Mouse (Mus musculus) neural tube, embryonic 11.5 days (tissue): ENCODE measurements around the gene Otud7a. TPM values are rescaled to one million over a fixed set of nuclear protein-coding genes. Genes with fewer than 3 reads are reported as not detected.

Experiments
- ATAC-seq: fragments of 200-750 bp; cut with Nextera tagmentation; 2 replicates; pipeline ENCODE4 v1.8.0; 2017; ENCODE audit warnings: moderate number of reproducible peaks, mild to moderate bottlenecking, moderate TSS enrichment, moderate library complexity; ENCODE audit not compliant: insufficient read depth, low FRiP score, low TSS enrichment
- DNase-seq: peaks from one replicate; pipeline ENCODE4 v3.0.0-alpha.2; 2015; ENCODE audit warnings: low spot score
- H3K27ac ChIP-seq: fragments of 300-500 bp; sonication (generic); 2 replicates; pipeline ENCODE4 v1.5.1; 2014; ENCODE audit warnings: low read depth, mild to moderate bottlenecking, low read length
- H3K27me3 ChIP-seq: fragments of 300-500 bp; sonication (generic); 2 replicates; pipeline ENCODE4 v1.6.1; 2014; ENCODE audit warnings: mild to moderate bottlenecking, low read length, mixed read lengths; ENCODE audit not compliant: control insufficient read depth, insufficient read depth
- H3K36me3 ChIP-seq: fragments of 300-500 bp; sonication (generic); 2 replicates; pipeline ENCODE4 v1.6.1; 2014; ENCODE audit warnings: mild to moderate bottlenecking, low read length, moderate library complexity, mixed read lengths; ENCODE audit not compliant: control insufficient read depth, insufficient read depth
- H3K4me1 ChIP-seq: fragments of 300-500 bp; sonication (generic); 2 replicates; pipeline ENCODE4 v1.6.1; 2014; ENCODE audit warnings: low read length, mixed read lengths; ENCODE audit not compliant: control insufficient read depth, insufficient read depth
- H3K4me2 ChIP-seq: fragments of 300-500 bp; sonication (generic); 2 replicates; pipeline ENCODE4 v1.6.1; 2014; ENCODE audit warnings: low read depth, mild to moderate bottlenecking, moderate library complexity
- H3K4me3 ChIP-seq: fragments of 300-500 bp; sonication (generic); 2 replicates; pipeline ENCODE4 v1.5.1; 2014; ENCODE audit warnings: low read depth, low read length
- H3K9ac ChIP-seq: fragments of 300-500 bp; sonication (generic); 2 replicates; pipeline ENCODE4 v1.6.1; 2014; ENCODE audit warnings: mild to moderate bottlenecking, low read length
- H3K9me3 ChIP-seq: fragments of 300-500 bp; sonication (generic); 2 replicates; pipeline ENCODE4 v1.6.1; 2016; ENCODE audit warnings: low read length; ENCODE audit not compliant: control insufficient read depth
- WGBS: fragments of 180-500 bp; shearing (Covaris S2); extraction: QIAGEN DNeasy Blood & Tissue Kit; methylation state at CpG from one replicate; pipeline ENCODE4 v1.1.7; 2014; 5-methylcytosine and 5-hydroxymethylcytosine counted together
- polyA plus RNA-seq: library from polyadenylated mRNA; unstranded; fragments of >200 nt; fragmentation: Nextera tagmentation; extraction: Ambion mirVana; gene quantifications from 2 replicates; pipeline ENCODE4 v1.2.1, GENCODE M21; 2014

Otud7a gene
- polyA plus RNA-seq, 1 experiment from 2014 or later, result 3.2 TPM

DNA sequence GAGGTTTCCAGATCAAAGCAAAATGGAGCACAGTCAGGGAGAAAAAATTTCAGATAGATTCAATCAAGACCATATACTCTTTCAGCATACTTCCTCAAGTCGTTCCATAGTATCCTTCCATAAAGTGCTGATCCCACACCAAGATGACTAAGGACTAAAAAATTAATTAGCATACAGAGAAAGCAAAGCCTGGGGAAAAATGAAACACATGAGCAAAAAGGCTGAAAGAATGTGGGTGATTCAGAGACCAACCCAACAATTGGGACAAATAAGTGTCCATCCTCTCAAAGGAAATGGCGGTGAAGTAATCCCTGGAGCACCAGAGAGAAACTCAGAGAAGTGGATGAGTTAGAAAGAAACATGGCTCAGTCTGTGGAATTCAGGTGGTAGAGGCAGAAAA lies 38.5 kb downstream of the Otud7a start:
- Histone ChIP-seq H3K9me3 (no peaks in the 10 kb centered on the region), H3K4me1 (no peaks in the 10 kb centered on the region), H3K4me3 (no peak overlapping the region), H3K27me3 (no peaks in the 10 kb centered on the region), H3K36me3 (no peaks in the 10 kb centered on the region), H3K4me2 (no peak overlapping the region), H3K27ac (no peak overlapping the region), H3K9ac (no peak overlapping the region)
- ATAC-seq, result no peak
- 88% methylated on average over 2 of the region's 2 CpGs for WGBS
- no peak for DNase-seq

DNA sequence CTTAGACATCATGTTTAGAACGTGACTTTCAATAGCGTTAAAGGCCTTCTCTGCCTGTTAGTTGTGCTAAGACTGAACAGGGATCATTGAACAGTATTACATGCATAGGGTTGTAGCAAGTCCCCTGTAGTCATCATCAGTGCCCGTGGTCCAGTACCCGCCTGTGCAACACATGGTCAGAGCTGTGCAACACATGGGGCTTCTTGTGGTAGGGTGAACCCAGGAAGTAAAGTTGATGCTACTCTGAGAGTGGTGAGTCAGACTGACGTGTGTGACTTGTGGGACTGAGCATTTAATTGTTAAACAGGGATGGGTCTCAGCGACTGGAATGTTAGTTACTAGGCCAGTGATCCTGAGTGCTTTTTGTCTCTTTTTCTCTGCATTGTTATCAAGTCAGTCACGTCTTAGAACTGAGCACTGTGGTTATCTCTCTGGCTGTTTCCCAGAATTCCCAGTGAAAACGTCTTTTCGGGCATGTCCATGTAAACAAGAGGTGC lies 52.5 kb downstream of the Otud7a start:
- no peak overlapping the region for H3K27ac ChIP-seq
- DNase-seq, result no peak
- no peak overlapping the region for H3K4me2 ChIP-seq
- no peaks in the 10 kb centered on the region for H3K36me3 ChIP-seq
- no peaks in the 10 kb centered on the region for H3K27me3 ChIP-seq
- no peak for ATAC-seq
- H3K4me1 ChIP-seq, result no peaks in the 10 kb centered on the region
- WGBS, result 85% methylated on average over 9 of the region's 9 CpGs
- H3K4me3 ChIP-seq, result no peak overlapping the region
- no peak overlapping the region for H3K9ac ChIP-seq
- no peaks in the 10 kb centered on the region for H3K9me3 ChIP-seq

DNA sequence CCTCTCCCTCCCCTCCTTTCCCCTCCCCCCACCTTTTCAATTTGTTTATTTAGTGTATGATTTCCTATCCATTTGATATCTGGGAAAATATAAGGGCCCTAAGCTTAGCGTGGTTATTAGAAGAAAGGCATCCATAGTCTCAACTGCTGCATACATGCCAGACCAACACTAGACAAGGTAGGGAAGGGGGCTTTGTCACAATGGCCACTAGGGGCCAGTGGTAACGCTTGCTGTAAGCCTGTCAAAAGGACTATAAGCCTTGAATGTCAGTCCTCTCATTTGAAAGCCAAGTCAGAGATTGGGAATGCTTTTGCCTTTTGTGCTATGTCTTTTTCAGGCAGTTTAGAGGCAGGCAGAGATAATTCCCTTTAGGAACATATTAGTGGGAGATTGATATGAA lies 59.7 kb downstream of the Otud7a start:
- no peak overlapping the region for H3K27ac ChIP-seq
- DNase-seq (peak; percentile 26), ATAC-seq (no peak)
- H3K9ac ChIP-seq, result no peak overlapping the region
- H3K4me2 ChIP-seq, result no peak overlapping the region
- H3K36me3 ChIP-seq, result no peaks in the 10 kb centered on the region
- H3K9me3 ChIP-seq, result no peaks in the 10 kb centered on the region
- H3K4me3 ChIP-seq, result no peak overlapping the region
- H3K27me3 ChIP-seq, result no peaks in the 10 kb centered on the region
- H3K4me1 ChIP-seq, result no peaks in the 10 kb centered on the region
- 32% methylated on average over 2 of the region's 2 CpGs for WGBS

DNA sequence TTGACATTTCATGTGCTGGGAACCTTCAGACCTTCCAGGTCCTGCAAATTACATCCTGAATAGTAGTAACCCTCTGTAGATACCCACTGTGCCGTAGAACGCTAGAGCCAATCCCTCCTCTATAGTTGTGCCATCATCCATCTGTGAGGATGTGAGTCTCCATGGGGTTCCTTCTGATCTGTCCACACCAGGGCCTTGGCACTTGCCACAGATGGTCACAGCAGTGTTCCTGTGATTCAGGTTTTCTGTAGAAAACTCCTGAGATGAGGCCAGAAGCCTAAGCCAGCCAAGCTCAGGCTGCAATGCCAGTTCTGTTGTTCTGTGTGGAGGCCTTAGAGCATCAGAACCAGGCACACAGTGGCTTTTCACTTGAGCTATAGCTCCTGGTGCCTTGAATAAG lies 63.5 kb downstream of the Otud7a start:
- Histone ChIP-seq H3K27ac (no peak overlapping the region), H3K36me3 (no peaks in the 10 kb centered on the region), H3K9me3 (no peaks in the 10 kb centered on the region), H3K4me1 (no peaks in the 10 kb centered on the region), H3K27me3 (no peaks in the 10 kb centered on the region), H3K4me2 (no peak overlapping the region), H3K9ac (no peak overlapping the region), H3K4me3 (no peak overlapping the region)
- WGBS, result 95% methylated on average over 2 of the region's 2 CpGs
- DNase-seq (no peak), ATAC-seq (no peak)

DNA sequence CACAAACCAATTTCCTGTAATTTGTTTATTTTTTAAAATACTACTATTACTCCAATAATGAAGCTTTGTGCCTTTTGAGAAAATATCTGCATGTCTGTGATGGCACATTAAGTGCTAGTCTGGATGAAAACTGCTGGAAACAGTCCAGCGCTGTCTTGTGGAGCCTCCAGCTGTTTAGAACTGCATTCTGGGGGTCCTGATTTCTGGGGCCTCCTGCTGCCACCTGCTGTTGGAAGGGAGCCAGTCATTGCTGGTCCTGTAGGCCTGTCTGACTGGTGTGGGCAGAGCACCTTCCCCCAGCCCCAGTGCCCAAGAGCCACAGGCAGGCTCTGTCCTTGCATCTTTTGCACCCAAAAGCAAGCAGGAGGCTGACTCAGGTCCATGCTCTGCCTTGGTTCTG lies 65.3 kb downstream of the Otud7a start:
- DNase-seq, result peak; percentile 12
- 0 out of 2 replicates have a peak, but pooled peaks have one; percentile 31 for ATAC-seq
- Histone ChIP-seq H3K9ac (no peak overlapping the region), H3K4me3 (no peak overlapping the region), H3K27ac (no peak overlapping the region), H3K36me3 (no peaks in the 10 kb centered on the region), H3K9me3 (no peaks in the 10 kb centered on the region), H3K4me2 (no peak overlapping the region), H3K4me1 (no peaks in the 10 kb centered on the region), H3K27me3 (no peaks in the 10 kb centered on the region)
- 78% methylated on average over 1 of the region's 1 CpGs for WGBS

DNA sequence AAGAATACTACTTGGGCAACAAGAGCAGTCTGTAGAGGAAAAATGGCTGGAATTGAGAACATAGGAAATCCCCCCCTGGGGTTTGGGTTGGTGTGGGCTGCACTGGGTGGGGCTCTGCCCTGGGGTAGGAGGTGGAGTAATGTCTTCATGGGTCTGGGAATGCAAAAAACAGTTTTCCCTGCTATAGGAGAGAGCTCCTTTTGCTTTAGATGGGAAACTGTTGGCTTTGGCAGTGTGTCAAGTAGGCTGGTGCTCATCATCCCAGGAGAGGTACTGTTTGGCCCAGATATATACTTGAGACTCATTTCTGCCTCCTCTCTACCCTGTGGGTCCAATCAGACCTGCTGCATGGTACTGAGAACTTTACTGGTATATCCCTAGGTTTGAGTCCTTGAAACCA lies 66.9 kb downstream of the Otud7a start:
- H3K9me3 ChIP-seq, result no peaks in the 10 kb centered on the region
- no peak overlapping the region for H3K27ac ChIP-seq
- H3K36me3 ChIP-seq, result no peaks in the 10 kb centered on the region
- no peak for DNase-seq
- H3K4me1 ChIP-seq, result no peaks in the 10 kb centered on the region
- H3K4me2 ChIP-seq, result no peak overlapping the region
- no peaks in the 10 kb centered on the region for H3K27me3 ChIP-seq
- no peak for ATAC-seq
- no peak overlapping the region for H3K4me3 ChIP-seq
- H3K9ac ChIP-seq, result no peak overlapping the region

DNA sequence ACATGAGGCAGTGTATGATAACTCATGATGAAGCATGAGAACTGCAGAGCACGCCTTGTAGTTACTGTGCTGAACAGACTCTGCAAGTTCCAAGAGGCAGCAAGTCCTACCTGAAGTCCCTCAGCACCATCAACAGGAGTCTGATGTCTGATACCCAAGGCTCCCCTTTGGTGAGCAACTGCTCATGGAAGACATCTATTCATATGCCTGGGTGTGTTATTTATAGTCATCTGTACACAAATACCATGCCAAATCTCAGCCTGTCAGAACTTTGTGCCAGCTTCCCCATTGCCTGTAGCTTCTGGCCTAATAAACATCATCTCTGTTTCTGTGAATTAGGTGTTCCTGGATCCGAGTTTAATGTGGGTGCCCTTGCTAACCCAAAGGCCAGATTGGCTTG lies 68.0 kb downstream of the Otud7a start:
- DNase-seq (no peak), ATAC-seq (no peak)
- Histone ChIP-seq H3K27ac (no peak overlapping the region), H3K4me2 (no peak overlapping the region), H3K9ac (no peak overlapping the region), H3K36me3 (no peaks in the 10 kb centered on the region), H3K4me1 (no peaks in the 10 kb centered on the region), H3K27me3 (no peaks in the 10 kb centered on the region), H3K4me3 (no peak overlapping the region), H3K9me3 (no peaks in the 10 kb centered on the region)
- WGBS, result 75% methylated on average over 2 of the region's 2 CpGs

DNA sequence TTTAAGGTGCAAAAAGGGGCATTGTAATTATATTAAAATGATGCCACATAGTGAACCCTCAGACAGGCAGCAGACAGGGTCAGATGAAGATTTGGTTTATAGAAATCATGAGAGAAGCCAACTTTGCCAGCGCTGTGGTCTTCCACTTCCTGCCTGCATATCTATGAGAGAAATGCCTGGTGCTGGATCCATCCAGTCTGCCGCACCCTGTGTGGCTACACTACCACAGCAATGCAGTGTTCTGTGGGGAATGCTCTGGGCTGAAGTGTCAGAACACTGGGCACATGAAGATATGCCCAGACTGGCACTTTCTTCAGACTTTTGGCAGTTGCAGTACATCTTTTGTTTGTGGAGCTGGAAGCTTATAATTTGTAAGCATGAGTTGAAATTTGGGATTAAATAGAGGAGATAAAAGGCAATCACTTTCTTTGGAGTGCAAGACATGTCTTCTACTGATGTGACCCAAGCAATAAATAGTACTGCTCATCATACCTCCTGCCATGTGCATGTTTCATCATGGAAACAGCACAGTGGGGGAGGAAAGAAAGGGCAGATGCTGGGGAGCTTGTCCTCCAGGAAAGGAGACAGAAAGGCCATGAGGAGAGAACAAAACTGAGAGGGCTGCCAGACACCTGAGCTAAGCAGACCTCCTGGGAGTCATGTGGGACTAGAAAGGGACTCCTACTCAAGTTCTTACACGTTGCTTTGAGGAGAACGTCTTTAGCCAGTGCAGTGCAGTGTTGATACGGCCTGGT lies 71.8 kb downstream of the Otud7a start:
- no peak overlapping the region for H3K27ac ChIP-seq
- ATAC-seq (no peak), DNase-seq (no peak)
- no peaks in the 10 kb centered on the region for H3K36me3 ChIP-seq
- no peak overlapping the region for H3K4me3 ChIP-seq
- no peak overlapping the region for H3K9ac ChIP-seq
- H3K27me3 ChIP-seq, result no peaks in the 10 kb centered on the region
- H3K4me2 ChIP-seq, result no peak overlapping the region
- 88% methylated on average over 5 of the region's 5 CpGs for WGBS
- no peaks in the 10 kb centered on the region for H3K4me1 ChIP-seq
- no peaks in the 10 kb centered on the region for H3K9me3 ChIP-seq

DNA sequence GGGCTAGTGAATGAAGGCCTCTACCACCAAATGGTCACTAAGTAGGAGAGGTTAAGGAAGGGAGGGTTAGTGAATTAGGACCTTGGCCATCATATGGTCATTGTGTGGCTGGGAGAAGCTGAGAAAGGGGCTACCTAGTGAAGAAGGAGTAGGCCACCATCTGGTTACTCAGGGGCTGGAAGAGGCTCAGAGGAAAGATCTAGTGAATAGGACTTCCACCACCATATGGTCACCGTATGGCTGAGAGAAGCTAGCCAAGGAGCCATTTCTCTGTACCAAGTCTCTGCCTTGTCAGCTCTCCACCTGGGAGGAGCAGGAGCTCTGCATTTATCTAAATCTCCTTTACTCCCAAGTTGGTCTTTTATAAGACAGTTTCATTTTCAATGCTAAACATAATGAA lies 75.7 kb downstream of the Otud7a start:
- ATAC-seq (no peak), DNase-seq (no peak)
- WGBS, result 75% methylated on average over 1 of the region's 1 CpGs
- Histone ChIP-seq H3K4me1 (no peaks in the 10 kb centered on the region), H3K9me3 (no peaks in the 10 kb centered on the region), H3K4me2 (no peak overlapping the region), H3K4me3 (no peak overlapping the region), H3K36me3 (no peaks in the 10 kb centered on the region), H3K27ac (no peak overlapping the region), H3K9ac (no peak overlapping the region), H3K27me3 (no peaks in the 10 kb centered on the region)
